In the genomic region with DNA sequence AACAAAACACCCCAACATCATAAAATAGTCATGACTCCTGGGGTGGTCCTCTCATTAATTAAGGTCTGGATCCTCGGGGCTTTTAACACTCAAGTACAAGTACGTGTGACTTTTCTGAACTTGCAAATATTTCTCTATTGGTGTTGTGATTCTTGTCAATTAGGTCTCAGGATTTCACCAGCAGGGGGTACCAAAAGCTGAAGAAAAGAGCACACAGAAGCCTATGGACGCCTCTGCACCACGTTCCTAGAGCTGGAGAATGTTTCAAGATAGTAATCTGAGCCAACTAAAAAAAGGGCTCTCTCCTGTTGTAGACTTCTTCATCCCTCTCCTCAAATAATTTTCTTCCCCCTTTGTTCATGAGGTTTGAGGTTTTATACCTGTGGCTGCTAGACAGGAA, we compare ENCODE assay signal across 9 mouse cellular contexts.
DNase-seq lines count a peak whose midpoint lies in the region; TF ChIP-seq lines count a peak whose summit lies in the region.
"Had no signal": no experiment of that assay in that cellular context is flagged by ENCODE, and none has a peak within 500 bp of the region (broad histone marks: within the 10 kb centered on the region; RNA-seq: fewer than 3 reads in every experiment).

No protein-coding gene starts in this region.

- H3K4me3 ChIP-seq in kidney, adult 2 months (ENCODE audit: insufficient read depth, low read depth, low read length), result no peak overlapping the region

- no peak overlapping the region for H3K27ac ChIP-seq in kidney, adult 2 months (ENCODE audit: insufficient read depth, low read depth, low read length)

- TF ChIP-seq CTCF in kidney, adult 2 months (conservative IDR thresholded peaks at IDR 0.05; ENCODE audit: insufficient read depth, insufficient read length, low read depth, low read length), result 0 out of 2 replicates have a peak, but pooled peaks have one; percentile 20

- 11% methylated on average over 4 of the region's 4 CpGs for WGBS in kidney, adult 2 months

- no peaks in the 10 kb centered on the region for H3K27me3 ChIP-seq in kidney, adult 2 months (replicated peaks; ENCODE audit: control insufficient read depth, insufficient read depth, low read length)

- no peak for TF ChIP-seq POLR2A in kidney, adult 2 months (IDR thresholded peaks at IDR 0.05; ENCODE audit: low read depth, low read length)

- H3K36me3 ChIP-seq in kidney, adult 2 months (ENCODE audit: control insufficient read depth, insufficient read depth, low read length), result no peaks in the 10 kb centered on the region

- DNase-seq in adrenal gland, postnatal 14 days, result peak; percentile 23
- no peak for DNase-seq in adrenal gland, adult 8-10 months
- peak; percentile 18 for DNase-seq in kidney, adult 2 months
- DNase-seq in kidney, adult 11 months, result no peak
- DNase-seq in 3T3-L1 (ENCODE audit: low read depth, low spot score), result peak; percentile 3
- peak; percentile 41 for DNase-seq in layer of hippocampus, adult 9-10 months (ENCODE audit: low spot score)
- DNase-seq in thymus, adult 18-20 months, result no peak
- DNase-seq in urinary bladder, adult 2 months (ENCODE audit: low spot score), result no peak
- DNase-seq: spleen, adult 18-20 months had no signal

- H3K4me1 ChIP-seq in kidney, adult 2 months (ENCODE audit: control insufficient read depth, insufficient read depth, low read length), result no peaks in the 10 kb centered on the region

Comparison
In these comparisons a context has a peak if more than half of its experiments do, and no peak if none do; other contexts are left out.
1. DNase-seq: peak in adrenal gland, postnatal 14 days (single experiment), kidney, adult 2 months (single experiment), 3T3-L1 (single experiment) and layer of hippocampus, adult 9-10 months (single experiment); none in adrenal gland, adult 8-10 months (single experiment), kidney, adult 11 months (single experiment), thymus, adult 18-20 months (0 of 2) and urinary bladder, adult 2 months (single experiment).